Mouse (Mus musculus): ENCODE measurements at regions not wholly inside any gene's neighbourhood (a gene's known extent, or its start where the extent isn't known, plus 50 kb on each side); places are given as distances from the start of the nearest gene placed in this dataset.

DNA sequence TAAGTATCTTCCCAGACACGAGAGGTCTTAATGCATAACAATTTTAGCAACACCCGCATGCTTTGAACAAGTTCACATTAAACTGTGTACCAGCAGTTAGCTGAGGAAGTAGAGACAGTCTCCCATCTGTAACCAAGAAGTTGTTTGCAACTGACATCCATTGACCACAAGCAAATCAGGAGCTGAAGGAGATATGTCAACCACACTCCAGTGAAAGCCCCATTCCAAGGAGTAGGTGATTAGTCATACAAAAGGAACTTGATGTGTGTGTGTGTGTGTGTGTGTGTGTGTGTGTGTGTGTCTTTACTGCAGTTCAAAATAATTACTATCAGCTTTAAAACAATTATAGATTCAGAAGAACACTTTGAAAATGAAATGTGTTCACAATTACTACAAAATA, 97.9 kb upstream of the Robo2 start:
- Histone ChIP-seq H3K4me2 (no peak overlapping the region), H3K4me3 (no peak overlapping the region), H3K27ac (no peak overlapping the region), H3K9ac (no peak overlapping the region), H3K9me3 (replicated peaks) (no peaks in the 10 kb centered on the region), H3K4me1 (replicated peaks) (peaks cover 6% of the 10 kb centered on the region), H3K27me3 (no peaks in the 10 kb centered on the region), H3K36me3 (no peaks in the 10 kb centered on the region)
- ATAC-seq (replicated peaks; ENCODE audit: insufficient number of reproducible peaks, insufficient read depth, low FRiP score, low read depth), result no peak
- WGBS, result 88% methylated on average over 2 of the region's 2 CpGs

GRCm38 (mm10) chr16:74506719-74507118, 95.1 kb upstream of the Robo2 start:
- no peak overlapping the region for H3K27ac ChIP-seq
- 0 out of 2 replicates have a peak, but pooled peaks cover 4% of the 10 kb centered on the region for H3K4me1 ChIP-seq (replicated peaks)
- ATAC-seq (replicated peaks; ENCODE audit: insufficient number of reproducible peaks, insufficient read depth, low FRiP score, low read depth), result no peak
- H3K9ac ChIP-seq, result no peak overlapping the region
- no peaks in the 10 kb centered on the region for H3K36me3 ChIP-seq
- H3K27me3 ChIP-seq, result no peaks in the 10 kb centered on the region
- H3K4me2 ChIP-seq, result no peak overlapping the region
- no peaks in the 10 kb centered on the region for H3K9me3 ChIP-seq (replicated peaks)
- no peak overlapping the region for H3K4me3 ChIP-seq

DNA sequence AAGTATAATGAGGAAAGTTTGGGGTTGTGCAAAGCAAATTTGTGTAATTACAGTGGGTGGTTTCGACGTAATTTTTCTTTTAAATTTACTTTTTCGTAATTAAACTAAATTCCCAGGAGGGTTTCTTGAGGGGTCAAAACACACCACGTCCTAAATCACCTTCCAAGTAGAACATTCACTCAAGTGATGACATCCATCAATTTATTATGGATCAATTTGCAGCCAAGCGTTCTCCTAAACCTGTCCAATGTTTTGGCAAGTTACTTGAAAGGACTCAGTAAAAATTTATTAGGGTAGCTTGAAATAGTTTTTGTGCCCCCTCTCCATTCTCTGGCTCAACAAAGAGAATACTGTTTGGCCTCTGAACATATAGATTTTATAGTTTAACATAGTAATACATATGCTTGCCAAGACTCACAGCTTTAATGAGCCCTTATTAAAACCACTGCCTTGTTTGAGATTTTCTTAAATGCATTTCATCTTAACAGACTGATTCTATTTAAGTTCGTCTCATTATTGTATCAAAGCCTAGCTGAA, 94.6 kb upstream of the Robo2 start:
- ATAC-seq (replicated peaks; ENCODE audit: insufficient number of reproducible peaks, insufficient read depth, low FRiP score, low read depth), result no peak
- Histone ChIP-seq H3K27ac (no peak overlapping the region), H3K36me3 (no peaks in the 10 kb centered on the region), H3K4me3 (no peak overlapping the region), H3K9me3 (replicated peaks) (no peaks in the 10 kb centered on the region), H3K4me1 (replicated peaks) (0 out of 2 replicates have a peak, but pooled peaks cover 4% of the 10 kb centered on the region), H3K4me2 (no peak overlapping the region), H3K9ac (no peak overlapping the region), H3K27me3 (no peaks in the 10 kb centered on the region)
- WGBS, result 77% methylated on average over 6 of the region's 6 CpGs

DNA sequence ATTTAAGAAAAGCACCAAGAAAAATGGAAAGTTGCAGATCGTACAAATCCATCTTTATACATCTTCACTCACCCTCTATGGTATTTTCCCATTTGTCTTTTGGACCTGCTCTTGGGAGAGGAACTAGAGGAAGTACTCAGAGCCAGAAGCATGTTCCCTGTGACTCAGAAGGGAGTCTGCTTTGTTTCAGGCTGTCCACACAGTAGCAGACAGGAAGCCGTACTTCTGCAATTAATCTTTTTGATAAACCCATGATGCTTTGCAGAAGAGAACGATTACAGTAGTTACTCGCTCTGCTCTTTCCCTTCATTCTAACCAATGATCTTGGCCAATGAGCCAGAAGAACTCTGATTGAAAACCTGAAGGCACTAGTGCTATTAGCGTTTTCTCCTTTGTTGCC, 92.8 kb upstream of the Robo2 start:
- H3K4me1 ChIP-seq (replicated peaks), result 0 out of 2 replicates have a peak, but pooled peaks cover 4% of the 10 kb centered on the region
- H3K9ac ChIP-seq, result no peak overlapping the region
- ATAC-seq (replicated peaks; ENCODE audit: insufficient number of reproducible peaks, insufficient read depth, low FRiP score, low read depth), result peak; percentile 80; the same call in 1 of the 2 replicates
- no peak overlapping the region for H3K4me3 ChIP-seq
- no peaks in the 10 kb centered on the region for H3K27me3 ChIP-seq
- no peaks in the 10 kb centered on the region for H3K36me3 ChIP-seq
- H3K4me2 ChIP-seq, result no peak overlapping the region
- H3K9me3 ChIP-seq (replicated peaks), result no peaks in the 10 kb centered on the region
- H3K27ac ChIP-seq, result no peak overlapping the region
- 18% methylated on average over 5 of the region's 5 CpGs for WGBS

DNA sequence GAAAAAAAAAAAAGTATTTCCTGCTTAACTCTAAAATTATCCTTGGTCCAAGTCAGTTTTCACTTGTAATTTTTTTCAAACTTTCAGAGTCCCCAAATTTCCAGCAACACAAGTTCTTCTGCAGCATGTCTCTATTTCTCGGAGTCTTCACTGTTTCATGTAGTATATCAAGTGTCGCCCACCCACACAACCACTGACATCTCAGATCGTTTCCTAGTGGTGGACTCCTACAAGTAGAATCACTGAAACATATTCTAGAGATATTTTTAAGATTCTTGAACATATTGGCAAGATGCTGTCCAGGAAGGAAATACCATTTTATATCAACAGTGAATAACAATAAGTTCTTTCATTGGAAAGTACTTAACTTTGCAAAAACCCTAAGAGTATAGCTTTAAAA, 89.1 kb upstream of the Robo2 start:
- H3K4me3 ChIP-seq, result no peak overlapping the region
- no peaks in the 10 kb centered on the region for H3K9me3 ChIP-seq (replicated peaks)
- no peak for ATAC-seq (replicated peaks; ENCODE audit: insufficient number of reproducible peaks, insufficient read depth, low FRiP score, low read depth)
- no peaks in the 10 kb centered on the region for H3K27me3 ChIP-seq
- H3K27ac ChIP-seq, result no peak overlapping the region
- H3K4me1 ChIP-seq (replicated peaks), result 0 out of 2 replicates have a peak, but pooled peaks cover 4% of the 10 kb centered on the region
- H3K36me3 ChIP-seq, result no peaks in the 10 kb centered on the region
- no peak overlapping the region for H3K4me2 ChIP-seq
- no peak overlapping the region for H3K9ac ChIP-seq
- 64% methylated on average over 3 of the region's 3 CpGs for WGBS

GRCm38 (mm10) chr16:74467745-74468420, 56.3 kb upstream of the Robo2 start:
- Histone ChIP-seq H3K9ac (no peak overlapping the region), H3K4me3 (no peak overlapping the region), H3K4me1 (replicated peaks) (no peaks in the 10 kb centered on the region), H3K27me3 (no peaks in the 10 kb centered on the region), H3K36me3 (no peaks in the 10 kb centered on the region), H3K27ac (no peak overlapping the region), H3K4me2 (no peak overlapping the region), H3K9me3 (replicated peaks) (no peaks in the 10 kb centered on the region)
- ATAC-seq (replicated peaks; ENCODE audit: insufficient number of reproducible peaks, insufficient read depth, low FRiP score, low read depth), result no peak
- WGBS, result 73% methylated on average over 6 of the region's 6 CpGs

DNA sequence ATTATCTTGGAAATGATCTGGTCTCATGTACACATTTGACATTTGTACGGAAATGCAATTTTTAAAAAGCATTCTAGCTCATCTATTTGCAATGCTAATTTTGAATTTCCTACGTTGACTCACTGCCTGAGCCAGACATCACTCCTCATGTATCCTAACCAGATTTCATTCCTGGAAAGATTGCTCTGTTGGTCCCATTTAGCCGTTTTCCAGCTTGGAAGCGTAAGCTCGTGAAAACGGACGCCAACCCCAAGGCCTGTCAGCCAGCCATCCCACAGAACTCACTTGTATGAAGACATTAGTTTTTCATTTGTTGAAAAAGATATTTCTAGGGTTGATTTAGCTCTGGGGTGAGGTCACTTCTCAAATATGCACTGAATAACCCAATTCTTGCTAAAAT, 55.5 kb upstream of the Robo2 start:
- Histone ChIP-seq H3K9me3 (replicated peaks) (no peaks in the 10 kb centered on the region), H3K36me3 (no peaks in the 10 kb centered on the region), H3K4me2 (no peak overlapping the region), H3K4me3 (no peak overlapping the region), H3K27ac (no peak overlapping the region), H3K9ac (no peak overlapping the region), H3K4me1 (replicated peaks) (no peaks in the 10 kb centered on the region), H3K27me3 (no peaks in the 10 kb centered on the region)
- 61% methylated on average over 7 of the region's 7 CpGs for WGBS
- ATAC-seq (replicated peaks; ENCODE audit: insufficient number of reproducible peaks, insufficient read depth, low FRiP score, low read depth), result no peak

GRCm38 (mm10) chr16:74464835-74465234, 53.2 kb upstream of the Robo2 start:
- Histone ChIP-seq H3K27me3 (no peaks in the 10 kb centered on the region), H3K36me3 (no peaks in the 10 kb centered on the region), H3K9ac (no peak overlapping the region), H3K4me3 (no peak overlapping the region), H3K27ac (no peak overlapping the region), H3K4me2 (no peak overlapping the region), H3K9me3 (replicated peaks) (no peaks in the 10 kb centered on the region), H3K4me1 (replicated peaks) (no peaks in the 10 kb centered on the region)
- WGBS, result 55% methylated on average over 2 of the region's 2 CpGs
- ATAC-seq (replicated peaks; ENCODE audit: insufficient number of reproducible peaks, insufficient read depth, low FRiP score, low read depth), result no peak

- H3K4me3 ChIP-seq, result no peak overlapping the region
- no peaks in the 10 kb centered on the region for H3K36me3 ChIP-seq
- no peak overlapping the region for H3K27ac ChIP-seq
- ATAC-seq (replicated peaks; ENCODE audit: insufficient number of reproducible peaks, insufficient read depth, low FRiP score, low read depth), result no peak
- H3K9me3 ChIP-seq (replicated peaks), result no peaks in the 10 kb centered on the region
- no peak overlapping the region for H3K4me2 ChIP-seq
- H3K4me1 ChIP-seq (replicated peaks), result no peaks in the 10 kb centered on the region
- H3K27me3 ChIP-seq, result no peaks in the 10 kb centered on the region
- WGBS, result 53% methylated on average over 6 of the region's 6 CpGs
- no peak overlapping the region for H3K9ac ChIP-seq
Observed at GRCm38 (mm10) chr16:74464290-74464689, 52.7 kb upstream of the Robo2 start.

- no peak overlapping the region for H3K27ac ChIP-seq
- WGBS, result 88% methylated on average over 3 of the region's 3 CpGs
- no peak overlapping the region for H3K4me3 ChIP-seq
- H3K27me3 ChIP-seq, result no peaks in the 10 kb centered on the region
- no peak overlapping the region for H3K9ac ChIP-seq
- no peaks in the 10 kb centered on the region for H3K9me3 ChIP-seq (replicated peaks)
- no peak overlapping the region for H3K4me2 ChIP-seq
- no peaks in the 10 kb centered on the region for H3K36me3 ChIP-seq
- H3K4me1 ChIP-seq (replicated peaks), result no peaks in the 10 kb centered on the region
- ATAC-seq (replicated peaks; ENCODE audit: insufficient number of reproducible peaks, insufficient read depth, low FRiP score, low read depth), result no peak
Observed at GRCm38 (mm10) chr16:74462436-74462835, 50.8 kb upstream of the Robo2 start.
